Mouse (Mus musculus): ENCODE data around the gene Mmachc. TPM values are rescaled to one million over a fixed set of nuclear protein-coding genes. Genes with fewer than 3 reads are reported as not detected.

The Mmachc gene
- total RNA-seq (2021) = 10 to 100 TPM; 46.8 to 56.1 TPM

GRCm38 (mm10) chr4:116708201-116708764 is at the start of gene Mmachc, which contains the start of gene Ccdc163:
Gene Mmachc (minus strand): TSS chr4:116708406.
Gene Ccdc163 (plus strand): TSS chr4:116708509.
- intact Hi-C loops (cut with DNase I) = no loop called here
- peak; percentile 82 to 84 for DNase-seq

GRCm38 (mm10) chr4:116749750-116750149 is 41.5 kb upstream of the Mmachc start:
- intact Hi-C loops (cut with DNase I) = no loop called here
- DNase-seq = no peak

GRCm38 (mm10) chr4:116738972-116739751 is 31.0 kb upstream of the Mmachc start:
- DNase-seq = no peak
- intact Hi-C loops (cut with DNase I) = no loop called here

GRCm38 (mm10) chr4:116734996-116735395 is 26.8 kb upstream of the Mmachc start:
- intact Hi-C loops (cut with DNase I) = no loop called here
- no peak for DNase-seq

GRCm38 (mm10) chr4:116732355-116732754 is 24.1 kb upstream of the Mmachc start:
- intact Hi-C loops (cut with DNase I) = no loop called here
- DNase-seq = no peak

GRCm38 (mm10) chr4:116731077-116731476 is 22.9 kb upstream of the Mmachc start:
- no peak for DNase-seq
- intact Hi-C loops (cut with DNase I) = no loop called here

- DNase-seq = no peak
- intact Hi-C loops (cut with DNase I) = loop anchor here (10.0 kb wide), 1 partner anchor 145 kb away; the partner anchor contains the start of gene Zswim5
Measured at GRCm38 (mm10) chr4:116729532-116729931, 21.3 kb upstream of the Mmachc start.

- no peak for DNase-seq
- intact Hi-C loops (cut with DNase I) = loop anchor here (10.0 kb wide), 1 partner anchor 147 kb away; the partner anchor contains the start of gene Zswim5
Measured at GRCm38 (mm10) chr4:116727401-116727800, 19.2 kb upstream of the Mmachc start.

GRCm38 (mm10) chr4:116725444-116725843 is 17.2 kb upstream of the Mmachc start:
- intact Hi-C loops (cut with DNase I) = loop anchor here (10.0 kb wide), 1 partner anchor 149 kb away; the partner anchor contains the start of gene Zswim5
- no peak for DNase-seq

GRCm38 (mm10) chr4:116722230-116722629 is 14.0 kb upstream of the Mmachc start:
- DNase-seq = no peak
- intact Hi-C loops (cut with DNase I) = loop anchor here (10.0 kb wide), 1 partner anchor 153 kb away; the partner anchor contains the start of gene Zswim5

- intact Hi-C loops (cut with DNase I) = loop anchor here (10.0 kb wide), 1 partner anchor 154 kb away; the partner anchor contains the start of gene Zswim5
- DNase-seq = no peak
Measured at GRCm38 (mm10) chr4:116721098-116721628, 13.0 kb upstream of the Mmachc start.

- DNase-seq = peak; percentile 82 to 86
- intact Hi-C loops (cut with DNase I) = loop anchor here (1.0 to 10.0 kb wide), 2 partner anchors 10 to 154 kb away; partner anchors contain the start of gene Zswim5
Measured at GRCm38 (mm10) chr4:116720343-116721097, 12.3 kb upstream of the Mmachc start, which contains the start of gene Tesk2. Gene Tesk2 (plus strand): TSS chr4:116720948.

- DNase-seq = peak; percentile 61 to 69
- intact Hi-C loops (cut with DNase I) = loop anchor here (1.0 to 2.0 kb wide), 2 partner anchors 70 to 273 kb away; no protein-coding TSS in a partner anchor
Measured at GRCm38 (mm10) chr4:116719396-116719795, 11.2 kb upstream of the Mmachc start.

- intact Hi-C loops (cut with DNase I) = no loop called here
- DNase-seq = no peak
Measured at GRCm38 (mm10) chr4:116712536-116712935, 4.3 kb upstream of the Mmachc start.

- intact Hi-C loops (cut with DNase I) = loop anchor here (1.0 kb wide), 1 partner anchor 10 kb away; the partner anchor contains the start of gene Tesk2
- no peak for DNase-seq
Measured at GRCm38 (mm10) chr4:116710154-116710553, 1.9 kb upstream of the Mmachc start.

GRCm38 (mm10) chr4:116708791-116709390 is 685 bp upstream of the Mmachc start:
- intact Hi-C loops (cut with DNase I) = no loop called here
- DNase-seq = no peak

- no peak for DNase-seq
- intact Hi-C loops (cut with DNase I) = loop anchor here (2.0 kb wide), 1 partner anchor 15 kb away; no protein-coding TSS in a partner anchor
Measured at GRCm38 (mm10) chr4:116707666-116708065, 540 bp downstream of the Mmachc start.

GRCm38 (mm10) chr4:116703804-116704203 is 4.4 kb downstream of the Mmachc start:
- intact Hi-C loops (cut with DNase I) = no loop called here
- peak; percentile 71 to 83 for DNase-seq

- intact Hi-C loops (cut with DNase I) = no loop called here
- DNase-seq = no peak
Measured at GRCm38 (mm10) chr4:116700964-116701363, 7.2 kb downstream of the Mmachc start.

All from heart, postnatal 36 days (tissue).